Mouse (Mus musculus): Measurements from ENCODE around the gene Orc3.
"Not testable (repeated sequence)": the region's sequence is repeated elsewhere in the genome, so short reads cannot be mapped to it uniquely, and the experiment has no call there.

The Orc3 gene

GRCm38 (mm10) chr4:34583427-34583826 is 31.3 kb downstream of the Orc3 start:
- intact Hi-C loops (cut with DNase I): no loop called here

GRCm38 (mm10) chr4:34582476-34582875 is 32.3 kb downstream of the Orc3 start:
- intact Hi-C loops (cut with DNase I): no loop called here

- intact Hi-C loops (cut with DNase I): no loop called here
These were observed 32.8 kb downstream of the Orc3 start for GRCm38 (mm10) chr4:34581990-34582389.

- intact Hi-C loops (cut with DNase I): not testable (repeated sequence)
These were observed 33.3 kb downstream of the Orc3 start for GRCm38 (mm10) chr4:34581489-34581888.

GRCm38 (mm10) chr4:34579215-34579614 is 35.5 kb downstream of the Orc3 start:
- intact Hi-C loops (cut with DNase I): no loop called here

- intact Hi-C loops (cut with DNase I): no loop called here
These were observed 37.7 kb downstream of the Orc3 start for GRCm38 (mm10) chr4:34577028-34577427.

DNA sequence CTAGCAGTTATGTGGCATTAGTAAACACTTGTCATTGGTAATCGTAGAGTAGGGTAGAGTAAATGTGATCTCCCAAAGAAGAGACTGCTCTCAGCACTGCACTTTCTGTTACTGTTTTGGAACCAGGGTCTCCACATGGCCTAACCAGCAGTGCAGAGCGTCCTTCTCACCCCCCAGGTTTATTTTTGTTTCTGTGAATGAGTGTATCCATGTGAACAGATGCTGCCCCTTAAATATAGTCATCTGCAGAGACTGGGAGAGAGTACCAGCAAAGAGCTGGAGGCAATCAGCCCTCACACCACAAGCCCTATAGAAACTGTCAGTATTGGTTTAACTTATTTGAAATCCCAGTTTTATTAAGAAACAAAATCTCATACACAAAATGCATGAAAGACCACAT is 41.9 kb downstream of the Orc3 start:
- intact Hi-C loops (cut with DNase I): no loop called here

DNA sequence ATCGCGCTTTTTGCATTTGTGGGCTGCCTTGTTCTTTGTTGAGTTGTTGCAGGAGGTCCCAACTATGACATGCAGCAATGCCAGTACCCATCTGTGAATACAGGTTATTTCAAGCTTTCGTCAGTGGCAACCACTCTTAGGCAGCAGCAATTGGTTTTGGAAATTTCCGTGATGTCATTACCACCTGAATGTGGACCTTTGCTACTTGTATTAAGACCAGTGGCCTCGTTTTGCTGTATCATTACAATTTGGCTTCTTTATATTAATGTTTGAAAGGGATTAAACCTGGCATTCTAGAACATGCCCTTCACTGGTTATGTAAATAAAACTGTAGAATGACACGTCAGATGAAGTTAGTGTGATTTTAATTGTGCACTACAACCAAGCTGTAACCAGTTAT is 48.5 kb downstream of the Orc3 start:
- intact Hi-C loops (cut with DNase I): no loop called here

GRCm38 (mm10) chr4:34560971-34561370 is 53.8 kb downstream of the Orc3 start:
- intact Hi-C loops (cut with DNase I): no loop called here

DNA sequence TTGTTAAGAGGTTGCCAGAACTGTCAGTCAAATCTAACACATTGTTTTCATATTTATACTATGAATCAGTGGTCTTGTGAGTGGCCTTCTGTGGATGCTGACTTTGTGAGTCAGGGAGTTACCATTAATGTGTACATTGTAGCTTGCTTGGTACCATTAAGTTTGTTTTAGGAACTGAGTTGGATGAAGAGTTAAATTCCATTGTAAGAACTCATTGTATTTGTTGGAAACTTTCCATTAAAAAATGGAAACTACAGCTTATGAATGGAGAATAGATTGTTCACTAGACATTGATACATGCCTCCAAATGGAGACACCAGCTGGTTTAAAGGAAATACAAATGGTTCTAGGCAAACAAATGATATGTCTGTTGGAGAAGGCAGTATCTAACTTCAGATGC is 58.6 kb downstream of the Orc3 start:
- intact Hi-C loops (cut with DNase I): no loop called here

GRCm38 (mm10) chr4:34555604-34556003 is 59.1 kb downstream of the Orc3 start:
- intact Hi-C loops (cut with DNase I): no loop called here

DNA sequence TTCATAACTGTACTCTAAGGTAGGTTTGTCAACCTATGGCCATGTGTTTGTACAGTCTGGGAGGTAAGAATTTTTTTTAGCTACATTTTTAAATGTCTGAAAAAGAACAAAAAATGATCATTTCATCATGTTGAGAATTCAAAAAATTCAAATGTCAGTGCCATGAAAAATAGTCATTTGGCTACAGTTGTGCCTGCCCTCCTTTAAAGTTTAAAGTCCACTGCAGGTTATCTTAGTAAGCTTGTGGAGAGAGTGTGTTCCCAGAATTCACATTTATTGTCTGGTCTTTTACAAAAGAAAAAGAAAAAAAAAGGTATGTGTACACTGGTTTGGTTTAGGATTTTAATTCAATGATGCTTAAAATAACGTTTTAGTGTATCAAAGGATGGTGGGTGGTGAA is 60.1 kb downstream of the Orc3 start:
- intact Hi-C loops (cut with DNase I): no loop called here

DNA sequence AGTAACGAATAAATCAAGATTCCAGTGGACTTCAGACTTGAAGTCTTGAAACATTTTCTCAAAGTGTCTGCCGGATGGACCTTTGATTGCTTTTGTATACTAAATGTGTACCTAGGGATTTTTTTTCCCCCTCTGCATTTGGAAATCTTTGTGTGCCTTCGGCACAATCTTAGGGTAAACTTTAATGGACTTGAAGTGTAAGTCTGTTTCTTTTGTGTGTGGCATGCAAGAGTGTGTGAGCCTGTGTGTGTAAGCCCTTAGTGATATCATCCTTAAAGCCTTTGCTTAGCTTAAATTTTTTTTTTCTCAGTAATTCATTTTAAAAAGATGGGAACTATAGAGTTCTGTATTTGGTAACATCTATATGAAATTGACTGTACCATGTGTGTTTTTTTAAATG is 62.8 kb downstream of the Orc3 start:
- intact Hi-C loops (cut with DNase I): no loop called here

DNA sequence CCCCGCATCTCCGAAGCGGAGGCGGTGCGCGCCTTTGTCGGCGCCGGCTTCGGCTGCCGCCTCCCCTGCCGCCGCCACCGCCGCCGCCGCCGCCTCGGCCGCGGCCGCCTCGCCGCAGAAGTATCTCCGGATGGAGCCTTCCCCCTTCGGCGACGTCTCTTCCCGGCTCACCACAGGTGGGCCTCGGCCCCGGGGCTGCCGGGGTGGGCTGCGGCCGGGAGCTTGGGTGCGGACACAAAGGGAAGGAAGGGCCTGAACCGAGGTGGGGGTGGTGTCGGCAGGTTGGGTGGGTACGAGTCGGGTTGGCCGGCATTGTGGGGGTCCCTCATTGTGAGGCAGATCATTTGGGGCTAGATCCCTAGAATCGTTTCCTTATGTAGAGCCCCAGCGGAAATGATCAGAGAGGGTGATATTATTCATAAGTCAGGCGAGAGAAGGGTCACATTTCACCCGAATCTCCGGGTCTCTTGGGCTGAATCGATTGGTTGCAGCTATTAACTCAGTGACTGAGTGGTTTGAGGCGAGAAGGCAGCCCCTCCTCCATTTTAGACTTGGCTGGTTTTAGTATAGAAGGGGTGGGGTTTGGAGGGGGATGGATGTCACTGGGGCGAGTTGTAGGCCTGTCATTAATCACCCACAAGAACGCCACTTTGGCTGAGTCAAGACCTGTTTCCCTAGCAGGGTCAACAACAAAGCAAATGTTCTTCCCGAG is 63.5 kb downstream of the Orc3 start:
- intact Hi-C loops (cut with DNase I): no loop called here

DNA sequence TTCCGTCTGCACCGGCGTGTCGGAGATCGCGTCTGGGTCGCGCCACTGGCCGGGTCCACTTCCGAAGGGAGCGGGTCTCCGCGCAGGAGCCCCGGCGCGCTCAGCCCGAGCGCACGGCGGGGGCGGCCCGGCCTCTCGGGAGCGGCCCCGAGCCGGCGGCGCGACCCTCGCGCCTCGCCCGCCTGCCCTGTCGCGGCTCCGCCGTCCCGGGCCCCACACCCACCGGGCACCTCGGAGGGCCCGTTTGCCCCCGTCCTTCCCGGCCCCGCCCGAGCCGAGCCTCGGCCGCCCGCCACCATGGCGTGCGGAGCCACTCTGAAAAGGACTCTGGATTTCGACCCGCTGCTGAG is 64.0 kb downstream of the Orc3 start, which contains the start of gene Akirin2:
Akirin2 (plus strand) TSS at position 190 of the 350 bp plus-strand sequence.
- intact Hi-C loops (cut with DNase I): no loop called here

- intact Hi-C loops (cut with DNase I): no loop called here
These were observed 64.6 kb downstream of the Orc3 start for GRCm38 (mm10) chr4:34549981-34550747.

DNA sequence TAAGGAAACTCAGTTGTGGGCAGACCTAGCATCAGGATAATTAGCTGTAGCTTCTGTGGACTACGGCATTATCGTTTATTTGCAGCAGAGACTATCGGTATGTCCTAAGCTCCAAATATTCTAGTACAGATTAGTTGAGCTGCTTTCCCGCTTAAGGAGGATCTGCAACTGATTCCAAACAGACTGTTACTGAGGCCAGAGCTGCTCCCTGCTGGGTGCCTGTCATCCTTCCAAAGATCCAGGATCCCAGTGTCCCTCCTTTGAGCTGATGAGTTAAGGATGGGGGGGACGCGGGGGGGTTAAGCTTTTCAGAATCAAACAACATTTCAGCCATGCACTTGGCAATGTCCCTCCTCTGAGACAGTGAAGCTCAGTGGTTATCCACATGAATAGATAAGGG is 84.8 kb downstream of the Orc3 start:
- intact Hi-C loops (cut with DNase I): no loop called here

- intact Hi-C loops (cut with DNase I): no loop called here
These were observed 85.4 kb downstream of the Orc3 start for GRCm38 (mm10) chr4:34529379-34529778.

- intact Hi-C loops (cut with DNase I): no loop called here
These were observed 86.2 kb downstream of the Orc3 start for GRCm38 (mm10) chr4:34528430-34529100.

- intact Hi-C loops (cut with DNase I): no loop called here
These were observed 88.0 kb downstream of the Orc3 start for GRCm38 (mm10) chr4:34526771-34527170.

DNA sequence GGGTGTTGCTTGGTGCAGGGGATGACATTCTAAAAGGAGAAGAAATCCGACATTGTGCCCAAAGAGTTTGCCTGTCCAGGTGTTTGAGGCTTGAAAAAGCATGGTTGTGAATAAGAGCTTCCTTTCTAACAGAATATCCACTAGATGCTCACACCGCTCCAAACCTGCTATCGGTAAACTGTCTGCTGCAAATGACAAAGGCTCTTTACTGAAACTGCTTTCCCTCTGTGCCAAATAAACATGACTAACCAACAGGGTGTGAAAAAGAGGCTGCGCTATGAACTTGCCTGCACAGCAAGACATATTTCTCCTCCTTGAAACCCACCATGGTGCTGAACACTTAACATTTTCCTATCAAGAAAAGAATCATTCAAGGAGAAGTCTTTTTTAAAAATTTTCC is 91.2 kb downstream of the Orc3 start:
- intact Hi-C loops (cut with DNase I): no loop called here

DNA sequence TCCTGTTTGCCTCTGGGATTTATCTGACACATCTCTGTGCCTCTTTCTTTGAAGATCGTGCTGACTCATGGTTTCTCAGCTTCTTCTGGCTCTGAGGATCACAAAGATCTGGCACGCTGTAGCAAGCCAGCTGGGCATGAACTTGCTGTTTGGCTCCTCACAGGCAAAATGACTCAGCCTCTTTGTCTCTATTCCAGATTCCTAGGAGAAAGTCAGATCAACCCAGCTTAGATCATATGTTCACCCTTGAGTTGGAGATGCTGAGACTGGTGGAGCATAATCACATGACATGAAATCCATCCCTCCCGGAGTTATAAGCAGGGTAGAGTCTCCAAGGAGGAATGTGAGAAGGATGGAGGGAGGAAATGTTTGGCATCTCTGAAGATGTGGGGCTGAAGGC is 91.9 kb downstream of the Orc3 start:
- intact Hi-C loops (cut with DNase I): no loop called here

Data from adrenal gland (tissue).